Mouse (Mus musculus) hindbrain, embryonic 15.5 days (tissue): ENCODE results near the gene Mrpl58. TPM values are rescaled to one million over a fixed set of nuclear protein-coding genes. Genes with fewer than 3 reads are reported as not detected.

Source experiments
- ATAC-seq: fragments of 200-750 bp; cut with Nextera tagmentation; 2 replicates; pipeline ENCODE4 v1.8.0; 2017; ENCODE audit warnings: low read depth, moderate number of reproducible peaks, moderate TSS enrichment; ENCODE audit not compliant: low FRiP score
- H3K27ac ChIP-seq: fragments of 300-500 bp; sonication (generic); replicated peaks from 2 replicates; pipeline ENCODE4 v1.5.1; 2015; ENCODE audit warnings: mild to moderate bottlenecking, inconsistent platforms
- H3K27me3 ChIP-seq: fragments of 300-500 bp; sonication (generic); 2 replicates; pipeline ENCODE4 v1.6.1; 2015; ENCODE audit warnings: control low read depth, inconsistent platforms
- H3K36me3 ChIP-seq: fragments of 300-500 bp; sonication (generic); 2 replicates; pipeline ENCODE4 v1.6.1; 2015; ENCODE audit warnings: control low read depth, inconsistent platforms
- H3K4me1 ChIP-seq: fragments of 300-500 bp; sonication (generic); replicated peaks from 2 replicates; pipeline ENCODE4 v1.6.1; 2015; ENCODE audit warnings: control low read depth, inconsistent platforms
- H3K4me2 ChIP-seq: fragments of 300-500 bp; sonication (generic); 2 replicates; pipeline ENCODE4 v1.6.1; 2015; ENCODE audit warnings: moderate library complexity, mild to moderate bottlenecking, inconsistent platforms
- H3K4me3 ChIP-seq: fragments of 300-500 bp; sonication (generic); 2 replicates; pipeline ENCODE4 v1.5.1; 2015; ENCODE audit warnings: mild to moderate bottlenecking, inconsistent platforms
- H3K9ac ChIP-seq: fragments of 300-500 bp; sonication (generic); 2 replicates; pipeline ENCODE4 v1.6.1; 2015; ENCODE audit warnings: inconsistent platforms
- H3K9me3 ChIP-seq: fragments of 300-500 bp; sonication (generic); 2 replicates; pipeline ENCODE4 v1.6.1; 2016; ENCODE audit warnings: control low read depth, inconsistent platforms
- WGBS: fragments of 180-500 bp; shearing (Covaris S2); methylation state at CpG from one replicate; pipeline ENCODE4 v1.1.7; 2015; 5-methylcytosine and 5-hydroxymethylcytosine counted together
- polyA plus RNA-seq: library from polyadenylated mRNA; unstranded; fragments of >200 nt; fragmentation: Nextera tagmentation; extraction: Ambion mirVana; gene quantifications from 2 replicates; pipeline ENCODE4 v1.2.1, GENCODE M21; 2015

The Mrpl58 gene
- polyA plus RNA-seq, 1 experiment from 2014 or later = 180 TPM

GRCm38 (mm10) chr11:115372015-115372414, 31.5 kb upstream of the Mrpl58 start:
- H3K9me3 ChIP-seq = no peaks in the 10 kb centered on the region
- H3K4me2 ChIP-seq = no peak overlapping the region
- ATAC-seq = no peak
- WGBS = 67% methylated on average over 1 of the region's 1 CpGs
- H3K36me3 ChIP-seq = no peaks in the 10 kb centered on the region
- H3K4me1 ChIP-seq = peaks cover 16% of the 10 kb centered on the region
- peaks cover 4% of the 10 kb centered on the region; the same call in 1 of the 2 replicates for H3K27me3 ChIP-seq
- no peak overlapping the region for H3K4me3 ChIP-seq
- H3K27ac ChIP-seq = no peak overlapping the region
- H3K9ac ChIP-seq = no peak overlapping the region

DNA sequence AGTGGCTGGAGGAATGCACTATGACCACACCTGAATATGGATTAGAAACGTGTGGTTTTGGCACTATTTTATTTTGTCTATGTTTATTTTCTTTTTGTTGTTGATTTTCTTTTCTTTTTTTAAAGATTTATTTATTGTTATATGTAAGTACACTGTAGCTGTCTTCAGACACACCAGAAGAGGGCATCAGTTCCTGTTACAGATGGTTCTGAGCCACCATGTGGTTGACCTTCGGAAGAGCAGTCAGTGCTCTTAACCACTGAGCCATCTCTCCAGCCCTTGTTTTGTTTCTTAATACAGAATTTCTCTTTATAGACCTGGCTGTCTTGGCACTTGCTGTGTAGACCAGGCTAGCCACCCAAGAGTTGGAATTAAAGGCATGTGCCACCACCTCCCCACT, 30.8 kb upstream of the Mrpl58 start:
- H3K27ac ChIP-seq = no peak overlapping the region
- no peaks in the 10 kb centered on the region for H3K9me3 ChIP-seq
- WGBS = 55% methylated on average over 2 of the region's 2 CpGs
- no peak overlapping the region for H3K9ac ChIP-seq
- ATAC-seq = no peak
- H3K4me2 ChIP-seq = no peak overlapping the region
- no peak overlapping the region for H3K4me3 ChIP-seq
- peaks cover 4% of the 10 kb centered on the region; the same call in 1 of the 2 replicates for H3K27me3 ChIP-seq
- peaks cover 16% of the 10 kb centered on the region for H3K4me1 ChIP-seq
- no peaks in the 10 kb centered on the region for H3K36me3 ChIP-seq

- under 1% methylated on average over 30 of the region's 30 CpGs for WGBS
These were observed 29.5 kb upstream of the Mrpl58 start for GRCm38 (mm10) chr11:115373805-115374694.

GRCm38 (mm10) chr11:115374695-115375425, 28.7 kb upstream of the Mrpl58 start:
- peak overlapping the region; percentile 68 for H3K4me2 ChIP-seq
- no peaks in the 10 kb centered on the region for H3K9me3 ChIP-seq
- peaks cover 4% of the 10 kb centered on the region; the same call in 1 of the 2 replicates for H3K27me3 ChIP-seq
- H3K4me3 ChIP-seq = peak overlapping the region; percentile 43
- peaks cover 16% of the 10 kb centered on the region for H3K4me1 ChIP-seq
- H3K27ac ChIP-seq = peak overlapping the region; percentile 80
- ATAC-seq = peak; percentile 16; the same call in 1 of the 2 replicates
- no peaks in the 10 kb centered on the region for H3K36me3 ChIP-seq
- WGBS = 67% methylated on average over 12 of the region's 12 CpGs
- H3K9ac ChIP-seq = peak overlapping the region; percentile 68; the same call in 1 of the 2 replicates

More at GRCm38 (mm10) chr11:115373805-115374694, 29.5 kb upstream of the Mrpl58 start:
- Histone ChIP-seq H3K4me3 (peak overlapping the region; percentile 43), H3K4me2 (peak overlapping the region; percentile 68), H3K9me3 (no peaks in the 10 kb centered on the region), H3K36me3 (no peaks in the 10 kb centered on the region), H3K9ac (peak overlapping the region; percentile 68), H3K27ac (peak overlapping the region; percentile 80), H3K4me1 (peaks cover 16% of the 10 kb centered on the region), H3K27me3 (peaks cover 4% of the 10 kb centered on the region; the same call in 1 of the 2 replicates)
- peak; percentile 90 for ATAC-seq

DNA sequence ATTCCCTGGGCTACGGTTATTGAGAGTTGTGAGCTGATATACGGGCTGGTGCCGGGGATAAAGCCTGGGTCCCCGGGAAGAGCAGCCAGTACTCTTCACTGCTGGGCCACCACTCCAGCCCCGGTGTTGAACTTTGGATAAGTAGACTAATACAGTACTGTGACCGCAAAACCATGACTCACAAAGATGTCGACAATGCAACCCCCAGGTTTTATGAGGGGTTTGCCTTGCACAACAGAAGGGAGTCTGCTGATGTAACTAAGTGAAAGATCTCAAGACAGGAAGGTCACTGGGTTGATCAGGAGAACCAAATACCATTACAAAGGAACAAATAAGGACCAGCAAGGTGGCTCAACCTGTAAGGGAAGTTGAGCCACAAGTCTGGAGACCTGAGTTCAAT, 26.8 kb upstream of the Mrpl58 start:
- ATAC-seq = no peak
- Histone ChIP-seq H3K9ac (no peak overlapping the region), H3K27me3 (peaks cover 4% of the 10 kb centered on the region; the same call in 1 of the 2 replicates), H3K9me3 (no peaks in the 10 kb centered on the region), H3K4me1 (peaks cover 20% of the 10 kb centered on the region), H3K27ac (no peak overlapping the region), H3K4me3 (no peak overlapping the region), H3K4me2 (no peak overlapping the region), H3K36me3 (no peaks in the 10 kb centered on the region)
- WGBS = 76% methylated on average over 7 of the region's 7 CpGs

DNA sequence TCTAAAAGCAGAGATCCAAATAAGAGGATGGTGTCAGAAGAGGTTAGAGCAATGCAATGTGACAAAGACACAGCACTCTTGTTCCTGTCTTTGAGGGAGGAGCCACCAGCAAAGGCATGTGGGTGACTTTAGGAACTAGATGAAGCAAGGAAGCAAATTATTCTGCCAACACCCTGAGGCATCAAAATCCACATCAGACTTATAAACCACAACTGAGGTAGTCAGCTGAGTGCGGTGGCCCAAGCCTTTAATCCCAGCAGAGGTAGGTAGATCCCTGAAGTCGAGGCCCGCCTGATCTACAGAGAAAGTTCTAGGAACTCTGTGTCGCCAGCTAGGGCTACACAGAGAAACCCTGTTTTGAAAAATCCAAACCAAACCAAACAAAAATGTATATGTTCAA, 26.3 kb upstream of the Mrpl58 start:
- 94% methylated on average over 4 of the region's 4 CpGs for WGBS
- no peaks in the 10 kb centered on the region for H3K36me3 ChIP-seq
- no peaks in the 10 kb centered on the region for H3K9me3 ChIP-seq
- H3K4me1 ChIP-seq = peaks cover 20% of the 10 kb centered on the region
- no peak overlapping the region for H3K4me2 ChIP-seq
- H3K27me3 ChIP-seq = peaks cover 4% of the 10 kb centered on the region; the same call in 1 of the 2 replicates
- no peak overlapping the region for H3K4me3 ChIP-seq
- ATAC-seq = no peak
- H3K9ac ChIP-seq = no peak overlapping the region
- H3K27ac ChIP-seq = no peak overlapping the region

GRCm38 (mm10) chr11:115377854-115378253, 25.7 kb upstream of the Mrpl58 start:
- Histone ChIP-seq H3K27ac (no peak overlapping the region), H3K9ac (no peak overlapping the region), H3K27me3 (peaks cover 4% of the 10 kb centered on the region; the same call in 1 of the 2 replicates), H3K4me3 (no peak overlapping the region), H3K36me3 (no peaks in the 10 kb centered on the region), H3K4me1 (peaks cover 25% of the 10 kb centered on the region), H3K4me2 (no peak overlapping the region), H3K9me3 (no peaks in the 10 kb centered on the region)
- ATAC-seq = no peak
- 88% methylated on average over 7 of the region's 7 CpGs for WGBS

- 15% methylated on average over 9 of the region's 9 CpGs for WGBS
- Histone ChIP-seq H3K4me3 (peak overlapping the region; percentile 92), H3K4me2 (peak overlapping the region; percentile 92), H3K4me1 (peaks cover 40% of the 10 kb centered on the region), H3K36me3 (no peaks in the 10 kb centered on the region), H3K27me3 (no peaks in the 10 kb centered on the region), H3K9ac (peak overlapping the region; percentile 99; the same call in 1 of the 2 replicates), H3K27ac (peak overlapping the region; percentile 96), H3K9me3 (no peaks in the 10 kb centered on the region)
- no peak for ATAC-seq
These were observed 22.3 kb upstream of the Mrpl58 start for GRCm38 (mm10) chr11:115381276-115381675.

DNA sequence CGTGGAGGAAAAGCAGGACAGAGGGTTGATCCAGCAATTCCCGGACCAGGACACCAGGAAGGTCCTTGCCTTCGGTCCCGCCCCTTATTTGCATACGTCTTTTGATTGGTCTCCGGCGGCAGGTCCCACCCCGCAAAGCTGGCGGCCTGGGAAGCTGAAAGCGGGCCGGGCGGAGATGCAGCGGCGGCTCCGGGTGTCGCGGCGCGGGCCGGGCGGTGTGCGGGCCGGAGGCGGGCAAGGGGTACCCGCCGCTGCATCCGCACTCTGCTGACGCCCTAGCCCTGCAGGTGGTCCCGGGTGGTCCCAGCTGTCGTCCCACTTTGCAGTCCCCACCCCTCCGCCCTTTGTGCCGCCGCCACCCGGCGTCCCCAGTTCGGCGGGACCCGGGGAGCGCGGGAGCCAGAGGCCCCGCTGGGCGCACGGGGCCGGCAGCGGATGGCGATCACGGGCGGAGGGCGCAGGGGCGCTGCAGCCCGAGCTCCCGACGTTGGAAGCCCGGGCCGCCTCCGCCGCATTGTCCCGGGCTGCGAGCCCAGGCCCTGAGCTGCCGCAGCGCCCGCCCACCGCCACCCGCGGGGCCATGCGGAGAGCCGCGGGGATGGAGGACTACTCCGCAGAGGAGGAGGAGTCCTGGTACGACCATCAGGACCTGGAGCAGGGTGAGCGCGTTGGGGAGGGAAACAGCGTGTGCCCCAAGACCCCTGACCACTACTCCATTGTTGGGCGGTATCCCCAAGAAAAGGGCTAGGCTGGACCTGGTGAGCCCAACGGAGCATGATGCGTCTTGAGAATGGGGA, 21.6 kb upstream of the Mrpl58 start, which contains the start of gene Cdr2l:
Gene Cdr2l, plus strand, starts transcription at position 174 of the 797 bp plus-strand sequence.
- Histone ChIP-seq H3K4me1 (peaks cover 42% of the 10 kb centered on the region), H3K9me3 (no peaks in the 10 kb centered on the region), H3K27me3 (no peaks in the 10 kb centered on the region), H3K27ac (peak within 1 kb of the TSS; percentile 96), H3K9ac (peak within 1 kb of the TSS; percentile 99), H3K36me3 (no peaks in the 10 kb centered on the region), H3K4me3 (peak within 1 kb of the TSS; percentile 92), H3K4me2 (peak within 1 kb of the TSS; percentile 92)
- WGBS = under 1% methylated on average over 76 of the region's 76 CpGs
- ATAC-seq = peak; percentile 91

- no peak for ATAC-seq
- H3K9me3 ChIP-seq = no peaks in the 10 kb centered on the region
- no peaks in the 10 kb centered on the region for H3K36me3 ChIP-seq
These were observed 20.7 kb upstream of the Mrpl58 start for GRCm38 (mm10) chr11:115382891-115383290.

More at GRCm38 (mm10) chr11:115382891-115383290, 20.7 kb upstream of the Mrpl58 start:
- Histone ChIP-seq H3K4me3 (peak overlapping the region; percentile 92), H3K9ac (peak overlapping the region; percentile 99), H3K27me3 (no peaks in the 10 kb centered on the region), H3K27ac (peak overlapping the region; percentile 96), H3K4me1 (peaks cover 42% of the 10 kb centered on the region), H3K4me2 (peak overlapping the region; percentile 92)
- 11% methylated on average over 5 of the region's 5 CpGs for WGBS
